Mouse (Mus musculus) myocyte (in vitro differentiated cells): ENCODE measurements around the gene Gm28042. TPM values are rescaled to one million over a fixed set of nuclear protein-coding genes. Genes with fewer than 3 reads are reported as not detected.

Experiments
- H3K27me3 ChIP-seq: one replicate; pipeline ENCODE4 v1.6.1; 2011; ENCODE audit not compliant: control insufficient read depth, insufficient read depth, insufficient read length
- H3K36me3 ChIP-seq: one replicate; pipeline ENCODE4 v1.6.1; 2011; ENCODE audit not compliant: control insufficient read depth, insufficient read depth
- H3K4me2 ChIP-seq: one replicate; pipeline ENCODE4 v1.6.1; 2011; ENCODE audit warnings: low read depth, control low read depth
- H3K4me3 ChIP-seq: one replicate; pipeline ENCODE4 v1.5.1; 2011; ENCODE audit warnings: mild to moderate bottlenecking, control low read depth, moderate library complexity
- H3K79me2 ChIP-seq: one replicate; pipeline ENCODE4 v1.6.1; 2011; ENCODE audit not compliant: control insufficient read depth, insufficient read depth
- H3ac ChIP-seq: one replicate; pipeline ENCODE4 v1.6.1; 2011; ENCODE audit not compliant: control insufficient read depth, insufficient read length
- CEBPB ChIP-seq: IDR thresholded peaks from 2 replicates; pipeline ENCODE4 v1.6.1; 2011; ENCODE audit warnings: mild to moderate bottlenecking, moderate library complexity; ENCODE audit not compliant: poor library complexity, insufficient read depth, severe bottlenecking
- E2F4 ChIP-seq: IDR thresholded peaks from one replicate; pipeline ENCODE4 v1.6.1; 2011; ENCODE audit warnings: mild to moderate bottlenecking, control low read depth, moderate library complexity; ENCODE audit not compliant: insufficient read depth
- MAX ChIP-seq: IDR thresholded peaks from one replicate; pipeline ENCODE4 v1.6.1; 2011; ENCODE audit warnings: low read depth, mild to moderate bottlenecking, control low read depth
- MYOD1 ChIP-seq, 3 experiments: IDR thresholded peaks; one replicate each; pipeline ENCODE4 v1.6.1; 2011; ENCODE audit warnings: control low read depth in 2 of 3, low read depth in 2 of 3, mild to moderate bottlenecking in 2 of 3, moderate library complexity in 1 of 3; ENCODE audit not compliant: insufficient read length in 2 of 3, control insufficient read depth in 1 of 3
- MYOG ChIP-seq, 3 experiments: IDR thresholded peaks; one replicate each; pipeline ENCODE4 v1.6.1; 2011; ENCODE audit warnings: control low read depth in 2 of 3, low read depth in 2 of 3, mild to moderate bottlenecking in 2 of 3; ENCODE audit not compliant: insufficient read length in 2 of 3, control insufficient read depth in 1 of 3, insufficient read depth in 1 of 3
- POLR2A ChIP-seq: IDR thresholded peaks from one replicate; pipeline ENCODE4 v1.6.1; 2011; ENCODE audit warnings: low read depth, mild to moderate bottlenecking, control low read depth, moderate library complexity; ENCODE audit not compliant: insufficient read length
- POLR2AphosphoS2 ChIP-seq: IDR thresholded peaks from one replicate; pipeline ENCODE4 v1.6.1; 2011; ENCODE audit warnings: low read depth, control low read depth; ENCODE audit not compliant: insufficient read length
- REST ChIP-seq: IDR thresholded peaks from one replicate; pipeline ENCODE4 v1.6.1; 2011; ENCODE audit warnings: mild to moderate bottlenecking, control low read depth, moderate library complexity; ENCODE audit not compliant: insufficient read depth, insufficient read length
- SRF ChIP-seq: IDR thresholded peaks from one replicate; pipeline ENCODE4 v1.6.1; 2011; ENCODE audit warnings: low read depth; ENCODE audit not compliant: control insufficient read depth, insufficient read length
- TCF12 ChIP-seq: IDR thresholded peaks from one replicate; pipeline ENCODE4 v1.6.1; 2011; ENCODE audit warnings: mild to moderate bottlenecking, control low read depth; ENCODE audit not compliant: poor library complexity, insufficient read depth, severe bottlenecking
- TCF3 ChIP-seq: IDR thresholded peaks from one replicate; pipeline ENCODE4 v1.6.1; 2011; ENCODE audit warnings: low read depth, control low read depth; ENCODE audit not compliant: insufficient read length
- USF1 ChIP-seq: IDR thresholded peaks from one replicate; pipeline ENCODE4 v1.6.1; 2011; ENCODE audit warnings: low read depth, mild to moderate bottlenecking, control low read depth, moderate library complexity
- polyA plus RNA-seq: library from polyadenylated mRNA; unstranded; fragments of >200 nt; fragmentation: generic; extraction: Trizol; gene quantifications from one replicate; pipeline ENCODE4 v1.2.1, GENCODE M21; 2012; ENCODE audit warnings: missing spikeins

Gm28042 gene
- polyA plus RNA-seq, 1 experiment = 1.1 TPM

DNA sequence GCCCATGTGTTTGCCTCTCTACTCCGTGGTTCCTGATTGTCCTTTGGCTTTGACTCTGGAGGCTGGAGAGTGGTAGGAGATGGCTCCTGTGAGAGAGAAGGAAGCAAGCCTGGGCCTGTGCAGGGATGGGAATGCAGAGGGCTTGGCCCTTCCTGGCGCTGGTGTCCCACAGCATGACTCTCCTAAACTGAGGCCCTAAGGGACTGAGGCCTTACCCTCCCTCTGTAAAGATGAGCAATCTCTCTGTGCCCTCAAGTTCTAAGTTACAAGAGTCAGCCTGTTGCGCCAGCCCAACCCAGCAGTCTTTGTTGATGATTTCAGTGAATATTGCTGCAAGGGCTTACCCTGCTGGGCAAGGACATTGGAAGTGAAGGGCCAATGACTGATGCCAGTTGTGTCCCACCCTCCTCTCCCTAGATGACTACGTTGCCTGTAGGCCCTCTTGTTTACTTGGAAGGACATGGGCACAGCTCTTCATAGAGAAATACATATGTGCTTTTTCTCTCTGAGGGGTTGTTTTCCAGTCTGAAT is 19.5 kb upstream of the Gm28042 start:
- H3K4me3 ChIP-seq = no peak overlapping the region
- H3K79me2 ChIP-seq = no peaks in the 10 kb centered on the region
- TF ChIP-seq USF1 (no peak), MYOD1 (IDR thresholded peaks at IDR 0.05; ENCODE audit: control insufficient read depth in 1 of 3, insufficient read length in 2 of 3, low read depth in 2 of 3) (no peak), POLR2A (no peak), E2F4 (no peak), CEBPB (no peak), MYOG (IDR thresholded peaks at IDR 0.05; ENCODE audit: control insufficient read depth in 1 of 3, insufficient read depth in 1 of 3, insufficient read length in 2 of 3, low read depth in 2 of 3) (no peak), MAX (no peak), POLR2AphosphoS2 (no peak), TCF12 (no peak), REST (no peak), TCF3 (no peak), SRF (no peak)
- no peaks in the 10 kb centered on the region for H3K27me3 ChIP-seq
- H3ac ChIP-seq = no peak overlapping the region
- no peaks in the 10 kb centered on the region for H3K36me3 ChIP-seq
- no peak overlapping the region for H3K4me2 ChIP-seq

DNA sequence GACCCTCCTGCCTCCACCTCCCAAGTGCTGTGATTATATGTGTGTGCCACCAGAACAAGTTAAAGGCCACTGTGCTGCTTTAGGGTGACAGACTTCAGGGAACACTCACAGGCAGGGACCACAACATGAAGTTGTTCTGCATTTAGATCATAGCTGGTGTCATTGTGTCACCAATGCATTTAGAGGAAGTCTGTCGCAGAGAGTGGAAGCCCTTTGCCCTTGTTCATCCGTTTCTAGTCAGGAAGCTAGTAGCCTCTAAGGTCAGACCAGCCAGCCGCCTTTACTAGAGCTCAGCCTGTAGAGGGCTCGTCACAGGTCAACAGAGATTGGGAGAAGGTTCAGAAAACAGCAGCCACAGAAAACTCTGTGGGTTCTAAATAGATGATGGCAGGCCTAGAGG is 18.6 kb upstream of the Gm28042 start:
- Histone ChIP-seq H3K27me3 (no peaks in the 10 kb centered on the region), H3K4me3 (no peak overlapping the region), H3K4me2 (no peak overlapping the region), H3K36me3 (no peaks in the 10 kb centered on the region), H3K79me2 (no peaks in the 10 kb centered on the region), H3ac (no peak overlapping the region)
- no peak for TF ChIP-seq SRF
- TF ChIP-seq MYOD1 (IDR thresholded peaks at IDR 0.05; ENCODE audit: control insufficient read depth in 1 of 3, insufficient read length in 2 of 3, low read depth in 2 of 3) = no peak
- no peak for TF ChIP-seq TCF12
- no peak for TF ChIP-seq POLR2A
- TF ChIP-seq CEBPB = no peak
- TF ChIP-seq E2F4 = no peak
- TF ChIP-seq USF1 = no peak
- no peak for TF ChIP-seq POLR2AphosphoS2
- no peak for TF ChIP-seq MAX
- no peak for TF ChIP-seq MYOG (IDR thresholded peaks at IDR 0.05; ENCODE audit: control insufficient read depth in 1 of 3, insufficient read depth in 1 of 3, insufficient read length in 2 of 3, low read depth in 2 of 3)
- TF ChIP-seq REST = no peak
- TF ChIP-seq TCF3 = no peak

DNA sequence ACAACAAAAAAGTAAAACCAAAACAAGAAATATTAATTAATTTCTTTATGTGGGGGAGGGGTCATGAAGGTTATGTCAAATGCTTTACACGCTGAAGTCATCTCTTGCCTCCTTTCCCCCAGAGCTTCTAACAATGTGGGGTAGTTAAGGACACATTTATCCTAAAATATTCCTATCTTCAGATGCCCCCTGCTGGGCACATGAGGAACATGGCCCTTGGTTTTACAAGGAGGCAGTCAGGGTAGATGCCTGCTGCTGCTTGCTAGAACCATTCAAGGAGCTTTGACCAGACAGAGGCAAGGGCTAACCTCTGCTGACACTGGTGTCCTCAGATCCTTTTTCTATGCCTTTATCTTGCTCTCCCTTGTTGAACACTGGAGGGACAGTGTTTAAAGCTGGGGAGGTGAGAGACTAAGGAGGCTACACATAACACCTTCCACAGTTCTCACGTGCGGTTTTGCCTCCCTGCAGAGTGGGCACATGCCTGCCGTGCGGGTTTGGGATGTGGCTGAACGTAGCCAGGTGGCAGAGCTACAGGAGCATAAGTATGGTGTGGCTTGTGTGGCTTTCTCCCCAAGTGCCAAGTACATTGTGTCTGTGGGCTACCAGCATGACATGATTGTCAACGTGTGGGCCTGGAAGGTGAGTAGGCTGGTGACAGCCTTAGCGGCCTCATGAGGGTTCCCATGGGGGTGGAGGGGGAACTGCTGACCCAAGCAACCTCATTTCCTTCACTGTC is 15.7 kb upstream of the Gm28042 start:
- Histone ChIP-seq H3K79me2 (no peaks in the 10 kb centered on the region), H3K27me3 (no peaks in the 10 kb centered on the region), H3ac (no peak overlapping the region), H3K4me3 (no peak overlapping the region), H3K4me2 (no peak overlapping the region), H3K36me3 (peaks cover 7% of the 10 kb centered on the region)
- TF ChIP-seq SRF = no peak
- no peak for TF ChIP-seq E2F4
- TF ChIP-seq TCF12 = no peak
- no peak for TF ChIP-seq TCF3
- no peak for TF ChIP-seq POLR2A
- no peak for TF ChIP-seq MYOG (IDR thresholded peaks at IDR 0.05; ENCODE audit: control insufficient read depth in 1 of 3, insufficient read depth in 1 of 3, insufficient read length in 2 of 3, low read depth in 2 of 3)
- no peak for TF ChIP-seq REST
- TF ChIP-seq POLR2AphosphoS2 = no peak

DNA sequence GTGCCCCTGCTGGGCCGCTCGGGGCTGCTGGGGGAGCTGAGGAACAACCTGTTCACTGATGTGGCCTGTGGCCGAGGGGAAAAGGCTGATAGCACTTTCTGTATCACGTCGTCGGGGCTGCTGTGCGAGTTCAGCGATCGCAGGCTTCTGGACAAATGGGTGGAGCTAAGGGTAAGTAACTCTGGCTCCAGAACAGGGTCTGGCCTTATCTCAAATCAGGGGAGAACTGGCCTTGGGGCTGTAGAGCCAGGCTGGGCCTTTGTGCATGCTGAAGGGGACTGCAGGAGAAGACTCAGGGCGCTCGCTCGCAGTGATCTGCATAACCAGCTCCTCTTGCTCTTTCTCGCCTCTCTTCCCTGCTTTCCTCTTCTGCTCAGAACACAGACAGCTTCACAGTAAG is 14.4 kb upstream of the Gm28042 start:
- Histone ChIP-seq H3K36me3 (peaks cover 7% of the 10 kb centered on the region), H3K4me3 (no peak overlapping the region), H3ac (no peak overlapping the region), H3K79me2 (no peaks in the 10 kb centered on the region), H3K27me3 (no peaks in the 10 kb centered on the region), H3K4me2 (no peak overlapping the region)
- TF ChIP-seq REST (no peak), MYOG (IDR thresholded peaks at IDR 0.05; ENCODE audit: control insufficient read depth in 1 of 3, insufficient read depth in 1 of 3, insufficient read length in 2 of 3, low read depth in 2 of 3) (no peak), POLR2AphosphoS2 (no peak), USF1 (no peak), MAX (no peak), POLR2A (no peak), TCF12 (no peak), CEBPB (no peak), TCF3 (no peak), MYOD1 (IDR thresholded peaks at IDR 0.05; ENCODE audit: control insufficient read depth in 1 of 3, insufficient read length in 2 of 3, low read depth in 2 of 3) (no peak), E2F4 (no peak), SRF (no peak)
